Mouse (Mus musculus): ENCODE data around the gene Igfals.

GRCm38 (mm10) chr17:24902671-24903474 is 37.1 kb downstream of the Igfals start:
- TF ChIP-seq CTCF (IDR thresholded peaks at IDR 0.05) (peak; percentile 53), EP300 (IDR thresholded peaks at IDR 0.05) (no peak)
